Mouse (Mus musculus): Measurements from ENCODE around the gene Itgb3bp.

DNA sequence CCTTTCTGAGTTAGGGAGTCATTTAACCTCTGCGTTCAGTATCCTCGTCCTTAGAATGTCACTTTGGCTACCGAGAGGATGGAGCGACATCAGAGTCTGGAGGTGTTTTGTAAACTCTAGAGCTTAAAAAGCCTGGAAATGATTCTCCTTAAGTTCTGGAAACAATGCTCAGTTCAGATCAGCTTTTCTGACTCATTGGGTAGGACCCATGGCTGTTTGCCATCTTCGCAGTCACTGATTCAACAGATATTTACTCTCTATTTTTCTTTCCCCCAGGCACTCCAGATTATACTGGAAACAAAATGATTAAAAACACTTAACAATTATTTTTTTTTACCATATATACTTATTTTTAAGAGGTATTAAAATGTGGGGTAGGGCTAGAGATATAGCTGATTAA lies 49.7 kb upstream of the Itgb3bp start:
- TF ChIP-seq POLR2A (IDR thresholded peaks at IDR 0.05; ENCODE audit: low read depth, low read length), result no peak
- no peak for TF ChIP-seq CTCF (IDR thresholded peaks at IDR 0.05; ENCODE audit: extremely low read depth, insufficient read length, insufficient replicate concordance, low read depth, low read length)
